ENCODE assay signal across 25 mouse cellular contexts in genomic region chr17:58201148-58201547, GRCm38 (mm10).
DNase-seq lines count a peak whose midpoint lies in the region; ATAC-seq and TF ChIP-seq lines count a peak whose summit lies in the region.
"Had no signal": no experiment of that assay in that cellular context is flagged by ENCODE, and none has a peak within 500 bp of the region (broad histone marks: within the 10 kb centered on the region; RNA-seq: fewer than 3 reads in every experiment).

No protein-coding gene starts in this region.

- TF ChIP-seq CTCF in kidney, adult 2 months (conservative IDR thresholded peaks at IDR 0.05; ENCODE audit: insufficient read depth, insufficient read length, low read depth, low read length) = no peak
- no peak for TF ChIP-seq CTCF in intestine, postnatal 0 days (IDR thresholded peaks at IDR 0.05; ENCODE audit: low read depth)

- DNase-seq in kidney, adult 2 months = peak; percentile 2
- DNase-seq in kidney, postnatal 25 days = no peak
- no peak for DNase-seq in kidney, postnatal 36 days
- DNase-seq in yolk sac, embryonic 10.5 days (ENCODE audit: low spot score) = peak; percentile 3
- DNase-seq in left cerebral cortex, postnatal 14 days (ENCODE audit: low spot score in 2 of 2) = no peak
- DNase-seq in hindbrain, embryonic 14.5 days (ENCODE audit: low spot score) = no peak
- DNase-seq: adrenal gland, adult 8-10 months; adrenal gland, postnatal 14 days; adrenal gland, postnatal 36 days; B cell, adult 2 months; cerebellum, adult 11-12 months; cerebellum, adult 2 months; cerebellum, adult 9-10 months; cerebellum, postnatal 10 days; cerebellum, postnatal 25 days had no signal

- ATAC-seq in kidney, embryonic 16.5 days (ENCODE audit: low FRiP score, low TSS enrichment) = 0 out of 2 replicates have a peak, but pooled peaks have one; percentile 54
- peak; percentile 43; the same call in 1 of the 2 replicates for ATAC-seq in intestine, postnatal 0 days
- ATAC-seq in hindbrain, embryonic 14.5 days (ENCODE audit: low FRiP score) = no peak
- ATAC-seq: activated CD4-positive, CD25-positive, alpha-beta regulatory T cell, adult 4 months; CD4-positive, CD25-positive, alpha-beta regulatory T cell, adult 4 months; forebrain, embryonic 13.5 days; Patski had no signal

- no peaks in the 10 kb centered on the region for H3K4me1 ChIP-seq in kidney, adult 2 months (ENCODE audit: control insufficient read depth, insufficient read depth, low read length)
- no peaks in the 10 kb centered on the region for H3K4me1 ChIP-seq in kidney, embryonic 16.5 days (ENCODE audit: insufficient read depth, low read length)
- no peaks in the 10 kb centered on the region for H3K4me1 ChIP-seq in intestine, postnatal 0 days (replicated peaks; ENCODE audit: control insufficient read depth, insufficient read depth, low read length)
- H3K4me1 ChIP-seq in hindbrain, embryonic 14.5 days (replicated peaks; ENCODE audit: control insufficient read depth, insufficient read depth, low read length) = no peaks in the 10 kb centered on the region
- H3K4me1 ChIP-seq: embryonic facial prominence, embryonic 10.5 days; embryonic facial prominence, embryonic 12.5 days; forebrain, embryonic 13.5 days had no signal

- H3K4me3 ChIP-seq in kidney, adult 2 months (ENCODE audit: insufficient read depth, low read depth, low read length) = no peak overlapping the region
- no peak overlapping the region for H3K4me3 ChIP-seq in kidney, embryonic 16.5 days (ENCODE audit: low read length)
- H3K4me3 ChIP-seq in intestine, postnatal 0 days (ENCODE audit: low read depth, low read length) = no peak overlapping the region
- no peak overlapping the region for H3K4me3 ChIP-seq in hindbrain, embryonic 14.5 days (replicated peaks; ENCODE audit: low read length)
- H3K4me3 ChIP-seq: embryonic facial prominence, embryonic 10.5 days; embryonic facial prominence, embryonic 12.5 days; forebrain, embryonic 13.5 days had no signal

- no peak for TF ChIP-seq POLR2A in kidney, adult 2 months (IDR thresholded peaks at IDR 0.05; ENCODE audit: low read depth, low read length)

- intact Hi-C loops in left cerebral cortex, postnatal 14 days (cut with DNase I) = no loop called here

- no peaks in the 10 kb centered on the region for H3K9me3 ChIP-seq in kidney, embryonic 16.5 days (ENCODE audit: low read length)
- no peaks in the 10 kb centered on the region for H3K9me3 ChIP-seq in intestine, postnatal 0 days (ENCODE audit: control insufficient read depth)
- no peaks in the 10 kb centered on the region for H3K9me3 ChIP-seq in hindbrain, embryonic 14.5 days (ENCODE audit: control insufficient read depth, low read length)
- H3K9me3 ChIP-seq: embryonic facial prominence, embryonic 10.5 days; embryonic facial prominence, embryonic 12.5 days; forebrain, embryonic 13.5 days had no signal

- H3K27me3 ChIP-seq in kidney, adult 2 months (replicated peaks; ENCODE audit: control insufficient read depth, insufficient read depth, low read length) = no peaks in the 10 kb centered on the region
- no peaks in the 10 kb centered on the region for H3K27me3 ChIP-seq in kidney, embryonic 16.5 days (ENCODE audit: insufficient read depth, low read length)
- no peaks in the 10 kb centered on the region for H3K27me3 ChIP-seq in intestine, postnatal 0 days (replicated peaks; ENCODE audit: control insufficient read depth, insufficient read depth, low read length)
- no peaks in the 10 kb centered on the region for H3K27me3 ChIP-seq in hindbrain, embryonic 14.5 days (ENCODE audit: control insufficient read depth, insufficient read depth, low read length)
- H3K27me3 ChIP-seq: CH12.LX; embryonic facial prominence, embryonic 12.5 days; forebrain, embryonic 13.5 days; Patski had no signal

- WGBS in kidney, adult 2 months = 75% methylated on average over 2 of the region's 2 CpGs
- WGBS in kidney, embryonic 16.5 days = 89% methylated on average over 2 of the region's 2 CpGs
- 76% methylated on average over 2 of the region's 2 CpGs for WGBS in intestine, postnatal 0 days
- 91% methylated on average over 2 of the region's 2 CpGs for WGBS in hindbrain, embryonic 14.5 days

- no peak overlapping the region for H3K9ac ChIP-seq in kidney, embryonic 16.5 days (replicated peaks; ENCODE audit: low read length)
- H3K9ac ChIP-seq in intestine, postnatal 0 days (ENCODE audit: low read depth, low read length) = no peak overlapping the region
- H3K9ac ChIP-seq in hindbrain, embryonic 14.5 days = no peak overlapping the region
- H3K9ac ChIP-seq: embryonic facial prominence, embryonic 12.5 days; forebrain, embryonic 13.5 days had no signal

- H3K36me3 ChIP-seq in kidney, adult 2 months (ENCODE audit: control insufficient read depth, insufficient read depth, low read length) = no peaks in the 10 kb centered on the region
- no peaks in the 10 kb centered on the region for H3K36me3 ChIP-seq in kidney, embryonic 16.5 days (ENCODE audit: insufficient read depth, low read length)
- no peaks in the 10 kb centered on the region for H3K36me3 ChIP-seq in intestine, postnatal 0 days (ENCODE audit: control insufficient read depth, insufficient read depth)
- H3K36me3 ChIP-seq in hindbrain, embryonic 14.5 days (replicated peaks; ENCODE audit: control insufficient read depth, insufficient read depth) = no peaks in the 10 kb centered on the region
- H3K36me3 ChIP-seq: embryonic facial prominence, embryonic 10.5 days; embryonic facial prominence, embryonic 12.5 days; G1E had no signal

- H3K4me2 ChIP-seq in kidney, embryonic 16.5 days (replicated peaks; ENCODE audit: low read depth, low read length) = no peak overlapping the region
- H3K4me2 ChIP-seq in intestine, postnatal 0 days (replicated peaks; ENCODE audit: low read depth) = no peak overlapping the region
- H3K4me2 ChIP-seq in hindbrain, embryonic 14.5 days (replicated peaks) = no peak overlapping the region
- H3K4me2 ChIP-seq: embryonic facial prominence, embryonic 12.5 days; forebrain, embryonic 13.5 days had no signal

- no peak overlapping the region for H3K27ac ChIP-seq in kidney, adult 2 months (ENCODE audit: insufficient read depth, low read depth, low read length)
- no peak overlapping the region for H3K27ac ChIP-seq in kidney, embryonic 16.5 days (ENCODE audit: low read length)
- H3K27ac ChIP-seq in intestine, postnatal 0 days (ENCODE audit: low read depth, low read length) = no peak overlapping the region
- no peak overlapping the region for H3K27ac ChIP-seq in hindbrain, embryonic 14.5 days
- H3K27ac ChIP-seq: embryonic facial prominence, embryonic 10.5 days; embryonic facial prominence, embryonic 12.5 days; forebrain, embryonic 13.5 days had no signal

Comparison
In these comparisons a context has a peak if more than half of its experiments do, and no peak if none do; other contexts are left out.
1. DNase-seq: peak in kidney, adult 2 months (single experiment) and yolk sac, embryonic 10.5 days (single experiment); none in kidney, postnatal 25 days (0 of 2), kidney, postnatal 36 days (0 of 2), left cerebral cortex, postnatal 14 days (0 of 2) and hindbrain, embryonic 14.5 days (single experiment).